Mouse (Mus musculus): ENCODE results near the gene Tnfaip1.

GRCm38 (mm10) chr11:78560447-78560846 is 24.3 kb upstream of the Tnfaip1 start:
- TF ChIP-seq CTCF (IDR thresholded peaks at IDR 0.05; ENCODE audit: borderline replicate concordance, control insufficient read depth, extremely low read depth, insufficient read depth, low read length, poor library complexity), result no peak
- TF ChIP-seq POLR2A (IDR thresholded peaks at IDR 0.05; ENCODE audit: control insufficient read depth, extremely low read depth, insufficient read depth, low read length, poor library complexity), result no peak

Data from thymus, adult 2 months (tissue).